Mouse (Mus musculus) retina, postnatal 7 days (tissue): ENCODE results near the gene Cflar.
"Not testable (repeated sequence)": the region's sequence is repeated elsewhere in the genome, so short reads cannot be mapped to it uniquely, and the experiment has no call there.

Experiments used
- DNase-seq: peaks from one replicate; pipeline ENCODE4 v3.0.0-alpha.2; 2012; ENCODE audit warnings: low read depth, low spot score

Gene Cflar

DNA sequence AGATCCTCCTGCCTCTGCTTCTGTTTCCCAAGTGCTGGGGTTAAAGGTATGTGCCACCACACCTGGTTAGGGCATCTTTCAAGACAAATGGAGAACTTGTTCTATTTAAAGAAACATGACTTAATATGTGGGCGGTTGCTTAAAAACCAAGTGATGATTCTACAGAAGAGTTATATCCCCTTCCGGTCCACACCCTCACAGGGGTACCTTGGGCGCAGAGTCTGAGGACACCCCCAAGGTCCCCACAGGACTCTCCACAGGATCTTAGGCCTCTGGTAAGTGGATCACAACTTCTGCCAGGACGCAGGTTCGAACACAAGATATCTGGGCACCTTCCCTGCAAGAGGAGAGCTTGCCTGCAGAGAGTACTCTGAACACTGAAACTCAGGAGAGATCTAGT lies 64.1 kb downstream of the Cflar start:
- DNase-seq = no peak

DNA sequence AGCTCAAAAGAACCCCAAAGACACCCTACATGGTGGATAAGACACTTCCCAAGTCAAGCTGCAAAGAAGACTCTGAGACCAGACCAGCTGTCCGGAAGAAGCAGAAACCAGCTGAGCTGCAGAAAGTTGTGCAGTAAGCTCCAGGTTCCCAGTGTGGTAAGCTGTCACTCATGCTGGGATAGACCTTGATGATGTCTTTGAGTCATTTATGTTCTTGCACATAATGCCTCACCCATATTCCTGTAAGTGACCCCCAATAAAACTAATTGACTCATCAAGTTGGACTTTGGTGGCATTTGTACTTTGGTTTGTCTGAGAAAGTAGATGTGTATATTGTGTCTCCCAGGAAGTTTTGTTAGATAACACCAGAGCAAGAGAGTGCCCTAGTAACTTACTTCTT lies 66.3 kb downstream of the Cflar start:
- no peak for DNase-seq

DNA sequence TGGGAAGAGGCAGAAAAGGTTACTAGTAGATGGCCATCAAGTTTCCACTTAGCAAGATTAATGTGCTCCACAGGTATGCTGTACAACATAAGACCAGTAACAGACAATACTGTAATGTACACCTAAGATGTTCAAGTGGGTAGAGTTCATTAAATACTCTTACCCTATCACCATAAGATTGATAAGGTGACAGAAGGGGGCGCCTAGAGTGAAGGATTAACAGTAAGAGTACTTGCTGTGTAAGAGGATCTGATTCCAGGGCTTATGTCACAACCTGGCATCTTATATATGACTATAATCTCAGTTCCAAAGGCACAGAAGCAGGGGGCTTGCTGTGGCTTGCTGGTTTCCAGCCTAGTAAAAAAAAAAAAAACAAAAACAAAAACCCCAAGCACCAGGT lies 66.9 kb downstream of the Cflar start:
- no peak for DNase-seq

DNA sequence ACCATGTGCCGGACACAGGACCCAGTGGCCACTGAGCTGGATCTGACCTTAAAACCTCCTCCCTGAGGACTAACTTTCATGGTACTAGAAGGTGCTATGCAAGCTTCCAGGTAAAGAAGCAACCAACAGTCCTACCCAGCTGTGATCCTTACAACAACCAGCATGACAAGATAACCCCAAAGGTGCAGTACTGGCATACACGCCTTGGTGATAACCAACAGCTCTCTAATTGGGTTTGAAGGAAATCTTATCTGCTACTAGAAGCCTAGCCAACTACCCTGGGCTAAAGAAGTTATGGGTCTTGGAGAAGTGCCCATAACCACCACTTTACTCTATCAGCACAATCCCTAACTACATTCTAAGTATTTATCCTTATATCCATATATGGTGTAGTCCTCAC lies 75.0 kb downstream of the Cflar start:
- no peak for DNase-seq

DNA sequence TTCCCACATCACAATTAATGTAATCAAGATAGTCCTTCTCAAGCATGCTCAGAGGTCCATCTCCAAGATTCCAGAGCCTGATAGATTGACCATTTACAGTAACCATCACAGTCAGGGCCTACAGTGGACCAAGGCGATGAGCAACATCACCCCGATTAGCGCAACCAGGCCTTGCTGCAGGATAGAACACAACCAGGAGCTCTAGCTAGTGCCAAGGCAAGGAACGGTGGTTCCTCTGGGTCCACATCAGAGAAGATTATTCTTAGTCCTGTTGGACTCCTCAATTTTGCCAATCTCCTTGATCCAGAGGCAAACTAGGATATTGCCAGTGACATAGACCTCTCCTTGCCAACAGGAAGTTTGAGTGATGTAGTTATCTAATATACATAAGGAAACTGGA lies 77.1 kb downstream of the Cflar start:
- no peak for DNase-seq

DNA sequence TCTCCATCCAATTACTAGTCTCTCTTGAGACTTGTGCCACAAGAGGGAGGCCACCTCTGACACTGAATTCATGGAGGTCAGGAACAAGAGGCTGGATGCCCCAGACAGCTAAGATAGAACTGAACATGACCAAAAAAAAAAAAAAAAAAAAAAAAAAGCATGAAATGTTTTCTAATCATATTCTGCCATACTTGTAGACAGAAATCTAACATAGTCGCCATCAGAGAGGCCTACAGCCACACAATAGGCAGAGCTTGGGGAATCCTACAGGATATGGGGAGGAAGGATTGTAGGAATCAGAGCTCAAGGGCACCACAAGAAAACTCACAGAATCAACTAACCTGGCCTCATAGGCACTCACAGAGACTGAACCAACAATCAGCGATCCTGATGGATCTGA lies 83.4 kb downstream of the Cflar start:
- no peak for DNase-seq

DNA sequence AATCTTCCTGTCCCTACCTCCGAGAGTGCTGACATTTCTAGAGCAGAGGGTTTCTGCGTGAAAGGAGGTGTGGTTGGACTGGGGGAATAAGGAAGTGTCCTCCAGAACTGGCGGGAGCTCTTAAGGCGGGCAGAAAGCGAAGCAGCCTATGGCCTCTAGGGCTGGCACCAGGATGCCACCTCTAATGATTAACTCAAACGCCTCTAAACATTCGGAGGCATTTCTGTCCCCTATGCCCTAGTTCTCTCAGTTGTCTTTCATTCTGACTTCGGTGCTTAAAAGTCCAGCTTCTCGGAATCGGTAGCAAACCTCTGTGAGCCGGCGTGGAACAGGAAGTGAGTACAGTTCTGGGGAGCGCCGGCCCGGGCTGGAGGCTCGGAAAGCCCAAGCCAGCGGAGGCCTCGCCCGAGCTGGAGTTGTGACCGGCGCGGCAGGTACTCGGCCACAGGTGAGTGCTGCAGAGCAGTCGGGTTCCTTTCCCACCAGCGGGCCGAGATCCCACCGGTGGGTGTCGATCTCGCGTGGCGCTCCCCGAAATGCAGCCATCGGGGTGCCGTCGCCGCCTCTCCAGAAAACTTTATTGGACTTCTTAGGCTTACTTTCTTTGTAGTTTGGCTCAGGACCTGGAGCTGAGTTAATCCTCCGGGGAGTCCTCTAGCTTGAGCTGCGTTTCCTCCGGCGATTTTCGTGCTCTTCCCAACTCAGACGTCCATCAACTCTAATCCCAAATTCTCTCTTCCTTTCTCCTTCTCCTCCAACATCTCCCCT lies 84.2 kb downstream of the Cflar start, which contains the start of gene Casp8:
Casp8 (plus strand) TSS at position 84 of the 768 bp plus-strand sequence.
- no peak for DNase-seq

DNA sequence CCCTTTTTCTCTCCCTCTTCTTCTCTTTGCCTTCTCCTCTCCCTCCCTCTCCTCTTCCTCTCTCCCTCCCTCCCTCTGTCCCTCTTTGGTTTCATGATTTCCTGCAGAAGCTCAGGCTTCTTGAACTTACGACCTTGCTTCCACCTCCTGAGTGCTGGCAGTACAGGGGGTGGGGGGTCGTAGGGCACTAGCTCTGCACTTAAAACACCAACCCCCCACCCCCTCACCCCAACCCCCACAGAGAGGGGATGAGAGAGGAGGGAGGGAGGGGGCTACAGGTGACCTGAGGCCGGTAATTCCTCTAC lies 84.7 kb downstream of the Cflar start:
- no peak for DNase-seq

DNA sequence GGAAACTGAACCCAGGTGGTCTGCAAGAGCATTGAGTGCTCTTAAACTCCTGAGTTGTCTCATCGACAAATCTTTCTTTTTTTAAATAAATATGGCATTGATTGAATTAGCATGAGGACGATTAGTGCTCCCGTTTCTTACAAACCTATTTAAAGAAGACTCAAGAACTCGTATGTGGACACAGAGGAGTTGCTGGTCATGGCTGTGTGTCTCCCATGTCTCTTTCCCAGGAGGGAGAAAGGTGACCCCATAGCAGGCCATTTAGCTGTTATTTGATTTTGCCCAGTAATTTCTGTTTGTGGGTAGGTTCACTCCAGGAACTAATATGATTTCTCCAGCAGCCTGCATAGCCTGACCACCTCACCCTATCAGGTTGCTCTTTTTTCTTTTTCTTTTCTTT lies 85.5 kb downstream of the Cflar start:
- no peak for DNase-seq

DNA sequence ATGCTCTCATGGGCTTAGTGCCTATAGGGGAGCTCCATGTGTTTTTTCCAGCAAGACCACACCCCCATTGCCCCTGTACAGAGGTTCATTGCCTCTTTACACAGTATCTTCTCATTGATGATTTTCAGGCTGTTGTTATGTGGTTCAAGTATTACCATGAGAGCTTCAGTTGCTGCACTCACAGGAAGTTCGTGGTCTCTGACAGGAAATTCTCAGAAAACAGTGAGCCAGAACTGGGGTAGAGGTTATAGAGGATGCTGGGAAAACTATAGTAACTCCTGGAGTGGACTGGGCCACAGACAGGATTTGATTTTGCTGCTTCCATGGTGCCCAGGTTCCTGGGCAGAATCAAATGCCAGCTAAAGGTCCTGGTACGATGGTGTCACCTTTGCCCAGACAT lies 86.1 kb downstream of the Cflar start:
- no peak for DNase-seq

DNA sequence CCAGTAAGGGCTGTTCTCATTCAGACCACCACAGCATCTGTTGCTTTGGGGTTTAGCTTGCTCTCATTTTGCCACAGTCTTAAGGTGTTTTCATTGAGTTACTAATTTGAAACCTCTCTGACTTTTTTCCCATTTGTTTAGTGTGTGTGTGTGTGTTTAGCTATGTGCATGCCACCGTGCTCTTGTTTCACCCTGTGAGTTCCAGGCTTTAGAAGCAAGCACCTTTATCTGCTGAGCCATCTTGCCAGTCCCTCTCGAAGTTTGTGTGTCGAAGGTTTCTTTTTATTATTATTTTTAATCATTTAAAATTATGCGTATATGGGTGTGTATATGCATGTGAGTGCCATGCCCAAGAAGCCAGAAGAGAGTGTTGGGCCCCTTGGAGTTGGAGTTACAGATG lies 87.6 kb downstream of the Cflar start:
- DNase-seq = no peak

DNA sequence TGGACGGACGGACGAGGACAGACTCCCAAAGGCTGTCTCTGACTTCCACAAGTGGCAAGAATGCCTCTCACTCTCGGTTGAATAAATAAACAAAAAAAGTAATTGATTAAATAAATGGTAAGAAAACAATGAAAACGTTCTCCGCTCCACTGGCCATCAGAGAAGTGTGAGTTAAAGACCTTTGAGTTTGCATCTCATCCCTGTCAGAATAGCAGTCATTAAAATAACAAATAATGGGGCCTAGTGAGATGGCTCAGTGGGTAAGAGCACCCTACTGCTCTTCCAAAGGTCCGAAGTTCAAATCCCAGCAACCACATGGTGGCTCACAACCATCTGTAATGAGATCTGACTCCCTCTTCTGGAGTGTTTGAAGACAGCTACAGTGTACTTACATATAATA lies 89.3 kb downstream of the Cflar start:
- DNase-seq = not testable (repeated sequence)

DNA sequence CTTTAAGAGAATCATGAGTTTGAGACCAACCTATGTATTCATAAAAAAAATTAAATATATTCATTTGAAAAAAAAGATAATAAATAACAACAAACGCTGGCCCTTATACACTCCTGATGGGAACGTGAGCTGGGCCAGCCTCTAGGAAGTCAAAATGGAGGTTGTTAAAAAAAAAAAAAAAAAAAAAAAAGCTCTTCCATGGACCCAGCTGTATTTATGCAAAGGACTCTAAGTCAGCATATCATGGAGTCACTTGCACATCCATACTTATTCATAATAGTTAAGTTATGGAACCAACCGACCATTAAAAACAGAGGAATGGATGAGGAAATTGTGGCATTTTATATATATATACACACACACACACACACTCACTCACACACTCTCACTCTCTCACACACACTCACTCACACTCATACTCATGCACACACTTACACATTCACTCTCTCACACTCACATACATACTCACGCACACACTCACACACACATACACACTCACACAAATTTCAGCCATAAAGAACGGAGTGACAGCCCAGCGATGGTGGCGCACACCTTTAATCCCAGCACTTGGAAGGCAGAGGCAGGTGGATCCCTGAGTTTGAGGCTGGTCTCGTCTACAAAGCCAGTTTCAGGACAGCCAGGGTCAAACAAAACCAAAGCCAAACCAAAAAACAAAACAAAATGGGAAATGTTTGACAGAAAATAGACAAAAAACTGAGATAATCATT lies 90.4 kb downstream of the Cflar start:
- DNase-seq = no peak

DNA sequence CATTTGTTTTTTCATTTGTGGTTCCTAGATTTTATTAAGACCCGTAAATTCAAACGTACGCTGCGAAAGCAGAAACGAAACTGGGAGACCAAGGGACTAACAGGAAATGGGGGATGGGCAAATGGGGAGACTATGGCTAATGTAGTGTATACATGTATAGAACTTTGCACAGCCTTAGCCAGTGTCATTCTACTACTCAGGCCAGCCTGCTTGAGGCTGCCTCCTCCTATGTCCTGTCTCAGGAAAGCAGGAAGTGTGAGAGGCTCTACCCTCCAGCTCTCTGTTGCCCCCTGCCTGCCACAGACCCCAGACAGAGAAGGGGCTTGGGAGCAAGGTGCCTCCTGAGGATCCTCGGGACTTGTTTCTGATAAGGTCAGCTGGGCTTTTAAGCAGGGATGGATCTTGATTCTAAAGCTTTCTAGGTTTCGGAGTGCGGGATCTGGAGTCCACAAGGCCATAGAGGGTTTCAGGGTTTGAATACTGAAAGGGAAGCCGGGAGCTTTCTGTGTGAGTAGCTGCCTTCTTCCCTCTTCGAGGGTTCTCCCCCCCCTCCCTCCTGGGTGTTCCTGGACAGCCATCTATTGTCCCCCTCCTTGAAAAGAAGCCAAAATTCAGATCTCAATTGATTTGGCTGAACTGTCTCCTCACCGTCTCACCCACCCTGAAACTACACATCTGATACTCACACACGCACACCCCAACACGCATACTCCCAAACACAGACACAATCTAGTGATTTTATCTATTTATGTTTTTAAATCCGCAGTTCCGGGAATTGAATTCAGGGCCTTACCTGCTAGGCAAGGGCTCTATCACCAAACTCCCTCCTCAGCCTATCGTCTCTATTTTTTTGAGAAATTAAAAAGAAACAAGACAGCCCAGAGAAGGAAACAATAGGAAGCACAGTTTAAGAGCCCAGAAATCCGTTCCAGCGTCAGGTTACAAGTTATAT lies 91.3 kb downstream of the Cflar start:
- DNase-seq = no peak

DNA sequence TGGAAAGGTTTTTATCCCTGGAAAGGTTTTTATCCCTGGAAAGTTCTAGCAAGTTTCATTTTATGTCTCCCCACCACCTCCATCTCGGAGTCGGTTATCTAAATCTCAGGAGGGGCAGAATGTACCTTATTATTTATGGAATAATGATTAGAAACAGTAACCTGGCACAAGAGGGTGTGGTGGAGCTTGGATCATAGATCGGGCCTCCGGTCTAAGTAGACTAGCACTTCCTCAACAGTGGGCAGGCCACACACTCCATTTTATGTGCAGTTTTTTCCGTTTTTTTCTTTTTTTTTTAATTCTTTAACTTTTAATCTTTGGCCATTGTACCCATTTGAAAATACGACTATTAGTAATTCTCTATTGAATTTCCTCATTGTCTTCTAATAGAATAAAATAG lies 92.2 kb downstream of the Cflar start:
- DNase-seq = no peak

DNA sequence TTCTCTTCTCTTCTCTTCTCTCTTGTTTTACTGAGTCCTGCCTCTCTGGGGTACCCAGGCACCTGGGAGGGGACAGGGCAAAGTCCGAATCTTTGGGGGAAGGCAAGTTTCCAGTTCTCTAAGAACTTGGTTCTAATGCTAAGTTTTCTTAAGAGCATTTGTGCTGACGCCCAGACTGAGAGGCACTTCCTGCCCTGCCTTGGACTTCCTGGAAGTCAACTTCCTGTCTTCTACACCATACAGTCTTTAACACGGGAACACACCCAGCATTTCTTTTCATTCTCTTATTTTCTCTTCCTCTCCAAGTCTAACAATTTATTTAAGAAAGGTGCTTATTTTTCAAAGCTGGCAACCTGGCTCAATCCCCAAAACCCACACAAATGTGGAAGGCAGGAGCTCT lies 95.3 kb downstream of the Cflar start:
- no peak for DNase-seq
